Mouse (Mus musculus) testis, adult 10 weeks (tissue): ENCODE data around the gene Cort. TPM values are rescaled to one million over a fixed set of nuclear protein-coding genes. Genes with fewer than 3 reads are reported as not detected.

Source experiments
- polyA plus RNA-seq: library from polyadenylated mRNA; stranded (reverse); fragments of 350-450 nt; fragmentation: Illumina TruSeq; extraction: RNeasy Lipid Tissue Mini Kit (QIAGEN cat#74804); gene quantifications from one replicate; pipeline ENCODE4 v1.2.3, GENCODE M21; 2014; ENCODE audit warnings: low read depth, low replicate concordance

Cort gene
- polyA plus RNA-seq: not detected

DNA sequence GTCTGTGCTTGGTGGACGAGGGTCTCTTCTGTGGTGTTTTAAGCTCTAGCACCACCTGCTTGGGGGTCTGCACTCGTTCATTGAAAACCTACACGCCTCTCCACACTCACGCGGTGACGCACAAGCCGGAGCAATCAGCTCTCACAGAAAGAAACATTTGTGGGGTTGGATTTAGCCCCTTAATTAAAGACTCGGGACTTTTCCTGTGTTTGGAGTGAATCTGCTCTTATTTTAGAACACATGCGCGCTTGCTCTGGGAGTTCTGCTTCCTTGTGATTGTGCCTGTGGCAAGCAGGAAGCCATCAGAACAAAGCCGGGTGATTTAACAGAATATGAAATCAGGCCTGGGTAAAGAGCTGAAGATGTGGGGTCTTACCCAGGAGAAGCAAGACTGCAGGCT, at the start of gene Cort:
TSS of gene Cort (minus strand) at position 101 of the 400 bp plus-strand sequence.

GRCm38 (mm10) chr4:149166215-149166946, 39.8 kb upstream of the Cort start, which contains the start of gene Pgd:
Gene Pgd, minus strand, starts transcription at chr4:149166771.

GRCm38 (mm10) chr4:149136982-149137770, 10.6 kb upstream of the Cort start, which contains the start of gene Cenps:
Gene Cenps, minus strand, starts transcription at chr4:149137629.

GRCm38 (mm10) chr4:149103875-149104561, 22.5 kb downstream of the Cort start, which contains the start of gene Dffa:
Gene Dffa, plus strand, starts transcription at chr4:149104146.

DNA sequence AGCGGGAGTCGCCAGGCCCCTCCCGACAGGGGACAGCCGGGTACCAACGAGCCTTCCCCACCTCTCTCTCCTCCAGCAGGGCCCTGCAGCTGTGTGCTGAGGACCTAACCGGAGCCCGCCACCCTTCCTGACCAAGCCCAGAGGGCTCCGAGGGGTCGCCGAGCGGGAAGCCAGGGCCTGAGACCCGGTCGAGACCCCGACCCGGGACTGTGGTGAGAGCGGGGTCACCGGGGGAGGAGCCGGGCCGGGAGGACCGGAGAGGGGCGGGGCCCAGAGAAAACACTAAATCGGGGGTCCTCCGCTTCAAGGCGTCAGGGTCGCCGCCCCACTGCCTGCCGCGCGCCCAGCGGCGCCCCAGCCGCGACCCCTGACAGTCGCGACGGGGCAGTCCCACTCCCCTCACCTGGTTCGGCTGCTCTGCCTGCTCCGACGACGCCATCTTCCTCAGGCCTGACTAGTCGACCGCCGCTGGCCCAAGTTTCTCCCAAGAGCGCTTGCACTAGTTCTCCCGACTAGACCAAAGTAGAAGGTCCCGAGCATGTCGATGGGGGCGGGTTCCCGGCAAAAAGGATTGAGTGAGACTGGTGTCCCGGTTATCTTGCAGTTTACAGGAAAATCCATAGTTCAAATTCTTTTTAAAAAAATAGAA, 27.1 kb downstream of the Cort start, which contains the start of gene Pex14:
TSS of gene Pex14 (minus strand) at position 508 of the 649 bp plus-strand sequence.

Other genes starting within 250 kb of the Cort start
- 1.1 TPM for gene Pex14, start 26.9 kb downstream of the Cort start, polyA plus RNA-seq
- 3.3 TPM for gene Dffa, start 22.6 kb downstream of the Cort start, polyA plus RNA-seq
- 12.6 TPM for gene Cenps, start 10.9 kb upstream of the Cort start, polyA plus RNA-seq
- 6.4 TPM for gene Pgd, start 40.0 kb upstream of the Cort start, polyA plus RNA-seq
- 21.7 TPM for gene Kif1b, start 180.9 kb upstream of the Cort start, polyA plus RNA-seq